Mouse (Mus musculus): Measurements from ENCODE around the gene Stxbp6. TPM values are rescaled to one million over a fixed set of nuclear protein-coding genes. Genes with fewer than 3 reads are reported as not detected.

Stxbp6 gene
- polyA plus RNA-seq, 1 experiment from 2014 or later: 11.3 TPM

DNA sequence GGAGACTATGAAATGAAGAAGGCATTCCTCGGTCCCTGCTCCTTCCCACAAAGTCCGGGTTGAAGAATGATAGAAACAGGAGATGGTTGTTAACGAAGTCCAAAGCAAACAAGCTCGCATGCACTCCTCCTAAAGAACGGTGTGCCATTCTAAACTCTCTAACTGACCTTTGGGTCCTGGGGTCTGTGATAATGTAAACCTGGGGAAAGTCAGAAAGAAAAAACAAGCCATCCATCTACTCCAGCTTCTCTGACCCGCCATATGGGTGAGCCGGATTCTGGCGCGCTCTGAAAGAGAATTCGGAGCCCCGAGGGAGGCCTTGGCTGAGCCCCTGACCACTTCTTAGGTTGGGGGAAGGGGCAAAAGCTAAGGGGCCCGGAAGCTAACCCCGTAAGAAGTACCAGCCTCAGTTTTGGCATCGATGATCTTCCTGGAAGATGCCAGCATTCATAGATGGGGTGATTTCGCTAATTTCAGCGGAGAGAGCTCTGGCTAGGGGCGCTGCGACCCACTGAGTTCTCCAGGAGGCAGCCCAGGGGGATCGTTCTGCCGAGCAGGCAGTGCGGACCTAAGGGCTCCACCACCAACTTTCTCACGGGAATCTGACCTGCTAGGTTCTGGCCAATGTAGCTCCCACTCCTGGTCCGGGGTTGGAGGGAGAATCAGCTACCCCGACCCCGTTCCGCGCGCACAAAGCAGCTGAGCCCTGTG lies 1.0 kb downstream of the Stxbp6 start:
- peak overlapping the region; percentile 71 for H3K27ac ChIP-seq (replicated peaks)
- WGBS: 2% methylated on average over 28 of the region's 28 CpGs

DNA sequence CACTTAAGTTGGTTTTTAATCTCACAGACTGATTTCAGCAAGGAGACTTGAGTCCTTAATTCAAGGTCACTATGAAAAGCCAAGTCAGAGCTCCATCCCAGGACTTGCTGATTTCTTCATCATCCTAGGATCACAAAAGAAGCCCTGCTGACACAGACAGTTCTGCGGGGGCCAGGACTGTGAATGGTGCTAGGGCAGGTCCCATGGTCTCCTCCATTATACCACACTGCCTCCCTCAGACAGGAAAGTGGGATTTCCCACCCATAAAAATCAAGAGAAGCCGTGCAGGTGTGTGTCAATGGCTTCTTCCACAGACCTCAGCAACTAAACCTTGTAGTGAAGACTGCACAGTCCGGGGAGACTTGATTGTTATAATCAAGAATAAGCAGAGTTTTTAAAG lies 2.3 kb downstream of the Stxbp6 start:
- Histone ChIP-seq H3K4me2 (replicated peaks) (no peak overlapping the region), H3K27me3 (0 out of 2 replicates have a peak, but pooled peaks cover 7% of the 10 kb centered on the region), H3K27ac (replicated peaks) (no peak overlapping the region), H3K4me3 (replicated peaks) (no peak overlapping the region), H3K9ac (no peak overlapping the region), H3K9me3 (replicated peaks) (no peaks in the 10 kb centered on the region), H3K36me3 (no peaks in the 10 kb centered on the region), H3K4me1 (peaks cover 31% of the 10 kb centered on the region)
- no peak for ATAC-seq (ENCODE audit: insufficient number of reproducible peaks, low FRiP score, low TSS enrichment, low read depth)
- 60% methylated on average over 3 of the region's 3 CpGs for WGBS

More for the DNA sequence above, 1.0 kb downstream of the Stxbp6 start:
- Histone ChIP-seq H3K4me3 (replicated peaks) (peak overlapping the region; percentile 68), H3K9me3 (replicated peaks) (no peaks in the 10 kb centered on the region), H3K4me1 (peaks cover 24% of the 10 kb centered on the region), H3K4me2 (replicated peaks) (peak overlapping the region; percentile 99), H3K27me3 (0 out of 2 replicates have a peak, but pooled peaks cover 7% of the 10 kb centered on the region), H3K36me3 (no peaks in the 10 kb centered on the region), H3K9ac (peak overlapping the region; percentile 53)
- ATAC-seq (ENCODE audit: insufficient number of reproducible peaks, low FRiP score, low TSS enrichment, low read depth): no peak; the same call in 1 of the 2 replicates

DNA sequence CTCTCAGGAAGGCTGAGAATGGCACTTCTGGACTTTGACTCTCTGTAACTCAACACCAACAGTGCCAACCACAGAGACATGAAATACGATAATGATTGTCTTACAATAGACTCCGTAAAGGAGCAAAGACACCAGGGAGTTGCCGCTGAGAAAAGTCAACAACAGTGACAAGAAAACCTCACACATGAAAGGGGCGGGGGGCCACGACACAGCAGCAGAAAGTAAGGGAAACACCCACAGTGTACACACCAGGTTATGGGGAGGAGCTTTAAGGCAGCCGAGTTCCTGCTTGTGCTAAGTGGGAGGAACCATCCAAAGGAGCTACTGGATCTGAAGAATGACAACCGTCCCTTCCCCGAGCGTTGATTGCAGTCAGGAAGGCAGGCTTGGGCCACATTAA lies 4.3 kb downstream of the Stxbp6 start:
- H3K27me3 ChIP-seq: 0 out of 2 replicates have a peak, but pooled peaks cover 4% of the 10 kb centered on the region
- 49% methylated on average over 9 of the region's 9 CpGs for WGBS
- H3K36me3 ChIP-seq: no peaks in the 10 kb centered on the region
- no peak for ATAC-seq (ENCODE audit: insufficient number of reproducible peaks, low FRiP score, low TSS enrichment, low read depth)
- no peaks in the 10 kb centered on the region for H3K9me3 ChIP-seq (replicated peaks)
- H3K4me1 ChIP-seq: peaks cover 29% of the 10 kb centered on the region
- H3K4me3 ChIP-seq (replicated peaks): no peak overlapping the region
- H3K27ac ChIP-seq (replicated peaks): no peak overlapping the region
- H3K9ac ChIP-seq: no peak overlapping the region
- H3K4me2 ChIP-seq (replicated peaks): no peak overlapping the region

DNA sequence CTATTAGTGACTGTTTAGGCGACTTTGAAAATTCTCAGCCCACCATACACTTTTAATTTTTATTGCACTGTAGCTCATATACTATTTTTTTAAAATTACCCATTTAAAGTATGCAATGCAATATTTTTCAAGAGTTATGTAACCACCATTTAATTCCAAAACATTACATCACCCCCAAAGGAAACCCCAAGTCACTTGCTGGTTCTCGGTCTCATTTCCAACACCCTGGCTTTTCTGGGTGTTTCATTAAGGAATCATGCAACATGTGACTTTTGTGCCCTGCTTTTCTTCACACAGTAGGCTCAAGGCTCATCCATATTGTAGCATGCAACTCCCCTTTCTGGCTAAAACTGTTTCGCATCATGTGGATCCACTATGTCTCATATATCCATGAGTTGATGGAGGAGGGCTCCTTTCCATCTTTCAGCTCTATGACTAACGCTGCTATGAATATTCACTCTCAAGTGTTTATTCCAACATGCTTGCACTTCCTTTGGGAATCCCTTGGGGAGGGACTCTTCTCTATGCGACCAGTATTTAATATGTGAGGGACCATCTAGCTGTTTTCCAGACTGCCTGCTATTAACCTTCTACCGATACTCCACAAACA lies 6.3 kb downstream of the Stxbp6 start:
- 52% methylated on average over 6 of the region's 6 CpGs for WGBS
- Histone ChIP-seq H3K9me3 (replicated peaks) (no peaks in the 10 kb centered on the region), H3K36me3 (no peaks in the 10 kb centered on the region)

DNA sequence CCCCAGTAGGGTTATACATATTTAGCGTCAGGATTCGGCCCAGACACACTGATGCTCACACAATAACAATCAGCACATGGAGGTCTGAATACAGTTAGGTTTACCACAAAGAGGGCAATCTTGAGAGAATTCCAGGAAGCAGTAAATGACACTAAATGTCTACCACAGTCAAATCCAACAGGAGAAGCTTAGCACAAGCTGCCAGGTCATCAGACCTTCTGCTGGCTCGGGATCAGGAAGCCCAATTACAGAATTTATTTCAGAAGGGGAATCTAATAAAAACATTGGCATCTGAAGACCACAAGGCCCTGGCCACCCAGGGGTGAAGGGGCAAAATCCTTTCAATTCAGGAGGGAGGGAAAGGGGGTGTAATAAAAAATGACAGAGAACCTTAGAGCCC lies 6.8 kb downstream of the Stxbp6 start:
- H3K27me3 ChIP-seq: 0 out of 2 replicates have a peak, but pooled peaks cover 4% of the 10 kb centered on the region
- H3K9ac ChIP-seq: no peak overlapping the region
- 24% methylated on average over 3 of the region's 3 CpGs for WGBS
- peaks cover 9% of the 10 kb centered on the region for H3K4me1 ChIP-seq
- no peaks in the 10 kb centered on the region for H3K9me3 ChIP-seq (replicated peaks)
- no peak; the same call in 1 of the 2 replicates for ATAC-seq (ENCODE audit: insufficient number of reproducible peaks, low FRiP score, low TSS enrichment, low read depth)
- peak overlapping the region; percentile 28; the same call in 1 of the 2 replicates for H3K4me2 ChIP-seq (replicated peaks)
- peak overlapping the region; percentile 13; the same call in 1 of the 2 replicates for H3K27ac ChIP-seq (replicated peaks)
- H3K4me3 ChIP-seq (replicated peaks): no peak overlapping the region
- no peaks in the 10 kb centered on the region for H3K36me3 ChIP-seq

More for the DNA sequence above, 6.3 kb downstream of the Stxbp6 start:
- no peak overlapping the region for H3K27ac ChIP-seq (replicated peaks)
- no peak for ATAC-seq (ENCODE audit: insufficient number of reproducible peaks, low FRiP score, low TSS enrichment, low read depth)
- H3K4me1 ChIP-seq: peaks cover 15% of the 10 kb centered on the region
- H3K9ac ChIP-seq: no peak overlapping the region
- H3K4me2 ChIP-seq (replicated peaks): no peak overlapping the region
- H3K27me3 ChIP-seq: 0 out of 2 replicates have a peak, but pooled peaks cover 4% of the 10 kb centered on the region
- H3K4me3 ChIP-seq (replicated peaks): no peak overlapping the region

DNA sequence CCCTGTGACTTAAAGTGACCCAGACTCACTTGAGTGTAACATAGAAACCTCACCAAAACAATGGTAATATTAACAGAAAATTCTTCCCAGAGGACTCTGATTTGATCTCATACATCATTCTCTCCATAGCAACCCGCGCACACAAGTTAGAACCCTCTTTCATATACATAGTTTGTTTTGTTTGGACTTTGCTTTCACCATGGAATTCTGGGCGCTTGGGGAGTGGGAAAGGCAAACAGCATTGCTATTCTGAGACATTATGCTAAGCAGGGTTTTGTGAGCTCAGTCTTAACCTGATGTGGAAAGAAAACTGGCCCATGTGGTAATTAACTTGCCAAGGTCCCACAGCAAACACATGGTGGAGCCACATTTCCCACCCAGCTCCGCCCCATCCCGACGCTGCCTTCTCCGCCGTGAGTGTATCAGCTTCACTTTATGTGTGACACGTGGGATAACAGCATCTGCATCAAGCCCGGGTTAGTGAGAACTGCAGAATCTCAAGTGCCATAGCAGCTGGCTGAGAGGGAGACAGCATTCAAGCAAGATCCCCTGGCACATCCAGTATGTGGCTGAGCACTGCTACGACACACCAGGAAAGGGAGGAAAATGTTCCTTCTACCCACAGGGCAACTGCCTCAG lies 7.3 kb downstream of the Stxbp6 start:
- Histone ChIP-seq H3K27me3 (0 out of 2 replicates have a peak, but pooled peaks cover 4% of the 10 kb centered on the region), H3K4me2 (replicated peaks) (peak overlapping the region; percentile 28; the same call in 1 of the 2 replicates), H3K36me3 (no peaks in the 10 kb centered on the region), H3K27ac (replicated peaks) (peak overlapping the region; percentile 13), H3K9me3 (replicated peaks) (no peaks in the 10 kb centered on the region), H3K9ac (no peak overlapping the region), H3K4me1 (peaks cover 9% of the 10 kb centered on the region), H3K4me3 (replicated peaks) (no peak overlapping the region)
- WGBS: 18% methylated on average over 11 of the region's 11 CpGs
- ATAC-seq (ENCODE audit: insufficient number of reproducible peaks, low FRiP score, low TSS enrichment, low read depth): peak; percentile 48; the same call in 1 of the 2 replicates

DNA sequence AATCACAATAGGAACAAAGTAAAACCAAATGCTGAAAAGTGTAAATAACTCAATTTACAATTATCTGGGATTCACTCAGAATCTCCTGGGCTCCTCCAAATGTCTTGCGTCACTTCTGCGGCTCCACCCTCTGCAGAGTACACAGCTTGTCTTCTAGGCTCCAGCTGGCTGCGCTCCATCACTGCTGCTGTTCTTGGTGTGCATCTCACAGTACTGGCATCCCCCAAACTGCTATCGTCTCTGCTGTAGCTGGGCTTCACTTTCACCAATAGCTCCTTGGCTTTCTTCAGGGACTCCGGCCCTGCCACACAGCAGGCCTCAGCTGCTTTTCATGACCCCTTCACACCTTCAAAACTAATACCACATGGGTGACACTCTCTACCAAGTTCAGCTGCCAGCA lies 10.9 kb downstream of the Stxbp6 start:
- no peak overlapping the region for H3K4me2 ChIP-seq (replicated peaks)
- no peak for ATAC-seq (ENCODE audit: insufficient number of reproducible peaks, low FRiP score, low TSS enrichment, low read depth)

DNA sequence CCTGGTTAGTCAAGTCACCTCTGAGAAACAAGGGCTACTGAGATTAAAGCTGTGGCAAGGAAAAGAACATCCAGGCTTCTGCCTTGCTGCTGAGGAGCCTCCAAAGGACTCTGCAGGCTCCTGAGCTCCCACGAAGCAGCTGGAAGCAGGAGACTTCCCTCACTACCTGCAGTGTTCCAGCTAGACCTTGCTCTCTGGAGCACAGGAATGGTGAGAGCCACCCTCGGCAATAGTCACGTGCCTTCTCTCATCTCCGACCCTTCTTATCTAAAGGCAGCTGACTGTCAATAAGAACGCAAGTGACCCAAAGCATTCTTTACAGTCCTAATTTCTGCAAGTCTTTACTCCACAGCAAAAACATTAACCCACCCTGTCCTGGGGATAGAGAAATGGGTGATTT lies 13.2 kb downstream of the Stxbp6 start:
- no peak for ATAC-seq (ENCODE audit: insufficient number of reproducible peaks, low FRiP score, low TSS enrichment, low read depth)
- Histone ChIP-seq H3K9me3 (replicated peaks) (no peaks in the 10 kb centered on the region), H3K9ac (no peak overlapping the region), H3K27ac (replicated peaks) (no peak overlapping the region), H3K4me2 (replicated peaks) (no peak overlapping the region), H3K4me1 (no peaks in the 10 kb centered on the region), H3K27me3 (no peaks in the 10 kb centered on the region), H3K36me3 (no peaks in the 10 kb centered on the region), H3K4me3 (replicated peaks) (no peak overlapping the region)
- WGBS: 65% methylated on average over 5 of the region's 5 CpGs

More for the DNA sequence above, 10.9 kb downstream of the Stxbp6 start:
- Histone ChIP-seq H3K36me3 (no peaks in the 10 kb centered on the region), H3K4me1 (peaks cover 9% of the 10 kb centered on the region), H3K27me3 (no peaks in the 10 kb centered on the region), H3K9me3 (replicated peaks) (no peaks in the 10 kb centered on the region), H3K9ac (no peak overlapping the region), H3K4me3 (replicated peaks) (no peak overlapping the region), H3K27ac (replicated peaks) (no peak overlapping the region)
- WGBS: 64% methylated on average over 5 of the region's 5 CpGs

DNA sequence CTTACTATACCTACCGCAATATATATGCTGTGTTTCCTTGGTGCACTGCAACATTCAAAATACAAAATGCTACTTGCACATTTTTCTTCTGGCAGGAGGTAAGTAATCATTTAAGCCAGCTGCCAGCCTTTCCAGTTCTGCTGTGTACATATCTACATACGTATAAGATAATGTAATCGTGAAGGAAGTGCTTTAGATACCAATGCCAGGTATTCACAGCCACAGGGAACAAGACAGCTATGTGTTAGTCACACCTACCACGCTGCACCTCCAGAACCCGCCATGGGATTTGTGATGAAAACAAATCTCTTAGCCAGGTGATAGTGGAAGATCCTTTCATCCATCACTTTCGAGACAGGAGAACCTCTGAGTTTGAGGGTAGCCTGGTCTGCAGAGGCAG lies 13.7 kb downstream of the Stxbp6 start:
- WGBS: 66% methylated on average over 6 of the region's 6 CpGs
- H3K27ac ChIP-seq (replicated peaks): no peak overlapping the region
- H3K4me1 ChIP-seq: no peaks in the 10 kb centered on the region
- H3K4me3 ChIP-seq (replicated peaks): no peak overlapping the region
- H3K36me3 ChIP-seq: no peaks in the 10 kb centered on the region
- no peak overlapping the region for H3K4me2 ChIP-seq (replicated peaks)
- no peaks in the 10 kb centered on the region for H3K9me3 ChIP-seq (replicated peaks)
- no peak for ATAC-seq (ENCODE audit: insufficient number of reproducible peaks, low FRiP score, low TSS enrichment, low read depth)
- no peak overlapping the region for H3K9ac ChIP-seq
- H3K27me3 ChIP-seq: no peaks in the 10 kb centered on the region

DNA sequence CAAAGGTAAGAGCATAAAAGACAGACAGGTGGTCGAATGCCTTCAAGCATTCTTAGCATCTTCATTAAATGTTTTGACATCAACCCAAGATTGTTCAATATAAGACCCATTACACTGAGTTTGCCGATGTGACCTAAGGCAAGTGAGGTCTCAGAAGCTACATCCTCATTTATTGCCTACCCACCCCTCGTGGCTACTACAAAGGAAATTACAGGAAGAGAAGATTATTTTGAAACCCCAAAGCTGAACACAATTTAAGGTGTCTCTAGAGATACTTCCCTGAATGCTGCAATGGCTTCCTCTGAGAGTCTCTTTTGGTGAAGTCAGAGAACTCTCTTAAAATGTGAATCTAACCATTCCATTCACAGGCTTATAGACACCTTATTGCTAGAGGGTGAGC lies 16.5 kb downstream of the Stxbp6 start:
- Histone ChIP-seq H3K36me3 (no peaks in the 10 kb centered on the region), H3K4me1 (no peaks in the 10 kb centered on the region), H3K9ac (no peak overlapping the region), H3K27ac (replicated peaks) (no peak overlapping the region), H3K4me3 (replicated peaks) (no peak overlapping the region), H3K27me3 (no peaks in the 10 kb centered on the region), H3K9me3 (replicated peaks) (no peaks in the 10 kb centered on the region), H3K4me2 (replicated peaks) (no peak overlapping the region)
- no peak for ATAC-seq (ENCODE audit: insufficient number of reproducible peaks, low FRiP score, low TSS enrichment, low read depth)
- WGBS: 63% methylated on average over 3 of the region's 3 CpGs

DNA sequence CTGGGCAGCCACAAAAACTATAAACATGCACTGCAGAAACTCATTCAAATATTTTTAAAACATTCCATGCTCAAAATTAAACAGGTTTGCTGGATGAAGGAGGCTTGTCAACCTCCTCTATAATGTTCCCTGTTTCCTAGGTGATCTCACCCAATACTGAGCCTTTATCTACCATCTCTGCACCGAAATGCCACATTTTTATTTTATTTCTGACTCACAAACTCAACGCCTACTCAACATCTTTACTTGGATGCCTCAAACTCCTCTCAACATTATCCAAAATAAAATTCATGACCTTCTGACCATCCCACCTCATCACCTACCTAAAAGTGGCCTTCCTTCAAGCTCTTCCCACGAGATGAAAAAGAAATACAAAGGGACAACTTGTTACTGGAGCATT lies 18.1 kb downstream of the Stxbp6 start:
- H3K9ac ChIP-seq: no peak overlapping the region
- no peaks in the 10 kb centered on the region for H3K9me3 ChIP-seq (replicated peaks)
- 81% methylated on average over 3 of the region's 3 CpGs for WGBS
- H3K36me3 ChIP-seq: no peaks in the 10 kb centered on the region
- no peak overlapping the region for H3K4me2 ChIP-seq (replicated peaks)
- no peaks in the 10 kb centered on the region for H3K4me1 ChIP-seq
- H3K27ac ChIP-seq (replicated peaks): no peak overlapping the region
- ATAC-seq (ENCODE audit: insufficient number of reproducible peaks, low FRiP score, low TSS enrichment, low read depth): no peak
- H3K27me3 ChIP-seq: no peaks in the 10 kb centered on the region
- no peak overlapping the region for H3K4me3 ChIP-seq (replicated peaks)

Data from embryonic facial prominence, embryonic 15.5 days (tissue).